Mouse (Mus musculus) kidney, adult 18-20 months (tissue): ENCODE measurements around the gene Gpr61.
A peak's percentile ranks its signal among the peaks of the same experiment; 100 is the strongest.

ENCODE experiments used
- DNase-seq: peaks from one replicate; pipeline ENCODE4 v3.0.0; 2021

Gpr61 gene

GRCm38 (mm10) chr3:108174672-108175531, 20.2 kb upstream of the Gpr61 start:
- no peak for DNase-seq

GRCm38 (mm10) chr3:108169199-108169598, 14.5 kb upstream of the Gpr61 start:
- no peak for DNase-seq

- DNase-seq = no peak
Observed at GRCm38 (mm10) chr3:108167499-108167898, 12.8 kb upstream of the Gpr61 start.

- DNase-seq = peak; percentile 28
Observed at GRCm38 (mm10) chr3:108166486-108167211, 12.0 kb upstream of the Gpr61 start.

DNA sequence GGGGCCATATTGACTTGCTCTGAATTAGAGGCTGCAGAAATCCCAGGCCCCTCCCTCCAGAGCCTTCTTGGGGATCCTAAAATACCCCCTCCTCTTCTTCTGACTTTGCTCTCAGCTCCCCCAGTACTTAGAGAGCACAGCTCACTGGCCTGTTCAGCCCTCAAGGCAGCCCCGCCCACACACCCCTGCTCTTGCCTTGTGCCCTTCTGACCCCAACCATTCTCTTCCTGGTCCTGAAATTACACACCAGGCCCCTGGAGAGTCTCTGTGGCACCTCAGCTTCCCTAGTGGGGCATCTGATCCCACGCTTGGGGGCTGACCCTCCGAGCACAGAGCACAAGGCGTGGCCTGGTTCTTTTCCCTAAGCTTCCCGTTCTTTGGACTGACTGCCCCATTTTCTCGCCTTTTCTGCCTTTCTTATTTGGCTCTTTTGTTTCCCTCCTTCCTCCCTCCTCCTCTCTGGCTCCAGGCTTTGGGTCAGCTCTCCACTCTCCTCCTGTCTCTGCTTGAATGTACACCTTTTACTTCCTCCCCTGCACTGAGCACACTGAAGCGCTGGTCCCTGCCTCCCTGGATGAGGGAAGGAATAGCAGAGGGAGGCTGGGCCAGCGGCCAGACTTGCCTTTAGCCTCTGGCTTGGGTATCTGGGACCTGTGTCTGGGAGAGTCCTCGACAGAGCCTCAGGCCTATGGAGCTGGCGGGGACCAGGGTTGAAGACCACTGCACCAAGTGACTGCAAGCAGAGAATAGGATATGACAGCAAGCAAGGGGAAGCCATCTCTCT, 11.0 kb upstream of the Gpr61 start:
- no peak for DNase-seq

DNA sequence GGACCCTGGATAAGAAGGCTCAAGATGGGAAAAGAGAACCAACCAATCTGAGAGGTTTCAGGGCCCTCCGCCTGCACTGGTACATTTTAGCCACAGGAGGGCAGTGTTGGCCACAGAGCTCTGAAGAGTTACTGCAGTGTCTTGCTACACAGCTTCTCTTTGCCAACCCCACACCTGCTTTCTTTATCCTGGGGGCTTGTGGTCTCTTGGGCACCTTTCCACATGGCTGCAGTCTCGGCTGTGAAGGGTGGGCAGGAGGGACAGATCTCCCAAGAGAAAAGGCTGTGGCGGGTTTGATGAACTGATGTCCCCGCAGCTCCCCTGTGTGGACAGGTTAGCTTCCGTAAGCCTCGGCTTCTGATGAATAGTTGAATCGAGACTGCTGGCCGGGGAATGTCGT, 10.1 kb upstream of the Gpr61 start:
- peak; percentile 84 for DNase-seq

DNA sequence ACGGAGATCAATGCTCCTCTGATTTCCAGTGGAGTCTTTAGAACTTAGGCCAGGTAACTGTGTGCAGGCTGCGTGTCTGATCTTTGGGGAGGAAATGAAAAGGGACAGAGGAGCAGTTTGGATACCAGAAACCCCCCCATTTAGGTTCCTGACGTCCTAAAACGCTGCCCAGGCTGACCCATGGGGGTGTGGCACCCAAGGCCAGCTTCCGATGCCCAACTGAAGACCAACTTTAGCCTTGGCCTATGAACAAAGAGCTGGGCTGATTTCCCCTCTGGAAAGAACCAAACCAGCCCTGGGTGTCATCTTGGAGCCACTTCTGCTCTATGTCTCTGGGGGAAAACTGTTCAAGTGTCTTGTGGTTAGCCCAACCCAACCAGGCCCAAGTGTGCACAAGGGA, 9.4 kb upstream of the Gpr61 start:
- no peak for DNase-seq

- DNase-seq = no peak
Observed at GRCm38 (mm10) chr3:108158383-108159037, 3.8 kb upstream of the Gpr61 start.

DNA sequence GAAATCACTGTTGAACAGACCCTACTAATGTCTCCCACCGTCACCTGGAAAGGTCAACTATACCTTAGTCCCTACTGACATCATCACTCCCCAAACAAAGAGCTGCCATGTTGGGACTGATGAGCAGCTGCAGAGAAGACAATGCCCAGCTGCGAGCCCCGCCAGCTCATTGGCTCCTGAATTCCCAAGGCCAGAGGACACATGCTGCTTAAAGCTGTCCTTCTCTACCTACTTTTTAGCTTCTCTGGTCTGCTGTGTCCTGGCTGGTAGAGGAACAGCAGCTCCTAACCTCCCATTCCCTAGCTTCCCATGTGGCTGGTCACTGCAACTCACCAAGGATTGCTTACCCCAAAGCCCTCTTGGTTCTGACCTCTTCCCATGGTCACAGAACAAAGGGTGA, 2.4 kb downstream of the Gpr61 start:
- DNase-seq = no peak

DNA sequence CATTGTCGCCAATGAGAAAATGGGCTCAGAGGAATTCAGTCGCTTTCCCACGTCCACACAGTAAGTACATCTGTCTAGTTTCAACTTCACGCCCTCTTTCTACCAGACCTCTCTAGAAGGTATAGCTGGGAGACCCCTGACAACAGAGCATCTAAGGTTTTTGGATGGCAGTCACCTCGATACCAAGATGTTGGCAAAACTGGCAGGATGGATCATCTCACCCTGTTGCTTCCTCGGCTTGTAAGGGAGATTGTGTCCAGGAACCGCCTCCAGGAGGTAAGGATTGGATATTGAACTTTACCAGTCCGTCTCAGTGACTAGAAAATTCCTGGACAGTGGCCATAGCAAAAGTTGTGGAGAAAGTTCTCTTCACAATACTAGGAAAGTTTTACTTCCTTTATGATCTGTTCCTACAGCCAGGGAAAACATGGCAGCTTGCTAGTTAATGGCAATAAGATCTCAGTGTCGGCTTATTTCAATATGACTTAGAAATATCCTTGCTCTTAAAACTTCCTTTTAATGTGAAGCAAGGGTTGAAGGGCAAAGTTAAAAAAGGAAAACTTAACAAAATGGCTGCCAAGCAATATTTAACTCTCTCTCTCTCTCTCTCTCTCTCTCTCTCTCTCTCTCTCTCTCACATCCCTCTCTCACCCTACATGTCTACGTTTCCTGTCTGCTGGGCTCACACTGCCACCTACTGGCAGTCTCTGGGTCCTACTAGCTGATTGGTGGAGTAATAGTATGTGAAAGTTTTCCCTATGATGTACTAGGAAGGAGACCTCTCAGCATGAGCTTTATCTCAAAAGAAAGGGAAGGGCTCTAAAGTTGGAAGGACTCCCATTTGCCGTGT, 7.1 kb downstream of the Gpr61 start:
- peak; percentile 91 for DNase-seq

DNA sequence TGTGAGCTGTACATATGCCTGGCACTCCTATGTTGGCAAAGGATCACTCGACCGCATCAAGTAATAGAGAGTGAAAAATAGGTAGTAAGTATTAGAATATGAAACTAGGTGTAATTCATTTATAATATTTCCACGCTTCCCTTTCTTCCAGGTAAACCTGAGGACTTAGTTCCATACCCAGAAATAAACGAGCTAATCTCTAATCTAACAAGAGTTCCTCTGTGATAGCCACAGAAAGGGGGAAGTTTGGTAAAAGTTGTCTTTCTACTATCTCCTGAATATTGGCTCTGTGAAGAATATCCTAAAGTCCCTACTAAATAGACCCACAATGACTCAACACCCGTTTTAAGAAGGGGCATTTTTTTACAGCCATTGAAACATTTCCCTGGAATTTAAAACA, 8.0 kb downstream of the Gpr61 start:
- no peak for DNase-seq

DNA sequence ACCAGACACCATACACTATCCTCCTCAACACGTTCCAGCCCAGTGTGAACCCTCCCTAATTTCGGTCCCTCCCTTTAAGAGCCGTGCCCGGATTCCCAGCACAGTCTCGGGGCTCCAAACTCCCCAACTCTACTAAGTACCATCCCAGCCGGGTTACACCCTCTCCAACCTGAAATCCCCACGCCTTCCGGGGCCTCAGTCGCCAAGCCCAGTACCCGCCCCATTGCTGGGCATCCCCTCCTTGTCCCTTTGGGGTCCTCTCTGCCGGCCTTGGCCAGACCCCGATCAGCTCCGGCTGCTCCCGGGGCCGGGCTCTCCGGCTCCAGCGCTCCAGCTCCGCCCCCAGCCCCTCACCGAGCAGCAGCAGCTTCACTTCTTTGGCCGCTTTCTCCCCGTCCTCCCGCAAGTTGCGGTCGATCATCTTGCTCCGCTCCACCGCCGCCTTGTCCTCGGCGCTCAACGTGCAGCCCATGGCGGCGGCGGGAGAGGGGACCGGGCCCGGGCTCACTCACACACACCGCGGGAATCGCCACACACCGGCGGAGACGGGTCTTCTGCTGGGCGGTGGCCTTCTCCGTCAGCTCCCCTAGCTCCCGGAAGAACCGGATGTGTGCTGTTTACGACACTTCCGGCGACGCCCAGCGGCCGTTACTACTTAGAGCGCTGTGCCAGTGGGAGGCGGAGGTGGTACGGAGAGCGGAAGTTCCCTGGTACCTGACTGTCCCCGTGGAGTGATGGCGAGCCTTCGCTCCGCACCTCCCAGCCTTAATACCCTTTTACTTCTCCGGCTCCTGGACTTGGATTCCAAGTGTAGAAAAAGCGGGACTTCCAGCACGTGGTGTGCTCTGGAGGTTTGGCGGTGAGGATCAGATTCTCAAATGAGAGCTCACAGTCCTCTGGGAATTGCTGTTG, 8.9 kb downstream of the Gpr61 start, which contains the start of gene Gnai3:
Gene Gnai3, minus strand, starts transcription at position 613 of the 912 bp plus-strand sequence.
- peak; percentile 93 for DNase-seq

GRCm38 (mm10) chr3:108140786-108141185, 13.9 kb downstream of the Gpr61 start:
- no peak for DNase-seq

GRCm38 (mm10) chr3:108139113-108139512, 15.6 kb downstream of the Gpr61 start:
- no peak for DNase-seq

- DNase-seq = no peak
Observed at GRCm38 (mm10) chr3:108134701-108135100, 20.0 kb downstream of the Gpr61 start.

GRCm38 (mm10) chr3:108132484-108132883, 22.2 kb downstream of the Gpr61 start:
- DNase-seq = no peak

DNA sequence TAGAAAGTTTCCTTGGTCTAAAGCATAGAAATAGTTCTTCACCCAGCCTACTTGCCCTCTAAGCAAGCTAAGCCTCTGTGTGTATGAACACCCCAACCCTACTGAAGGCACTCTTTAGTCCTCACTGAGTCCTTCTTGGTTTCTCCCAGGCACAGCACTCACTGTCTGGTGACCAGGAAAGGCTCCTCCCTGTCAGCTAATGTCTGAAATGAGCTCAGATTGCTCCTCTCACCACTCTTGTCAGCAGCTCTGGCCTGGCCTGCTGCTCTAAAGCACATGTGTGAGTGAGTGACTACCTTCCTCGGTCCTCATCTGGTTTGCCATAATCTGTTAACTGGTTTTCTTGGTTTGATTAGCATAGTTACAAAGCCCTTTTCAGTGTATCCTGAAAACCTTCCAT, 22.9 kb downstream of the Gpr61 start:
- DNase-seq = no peak

DNA sequence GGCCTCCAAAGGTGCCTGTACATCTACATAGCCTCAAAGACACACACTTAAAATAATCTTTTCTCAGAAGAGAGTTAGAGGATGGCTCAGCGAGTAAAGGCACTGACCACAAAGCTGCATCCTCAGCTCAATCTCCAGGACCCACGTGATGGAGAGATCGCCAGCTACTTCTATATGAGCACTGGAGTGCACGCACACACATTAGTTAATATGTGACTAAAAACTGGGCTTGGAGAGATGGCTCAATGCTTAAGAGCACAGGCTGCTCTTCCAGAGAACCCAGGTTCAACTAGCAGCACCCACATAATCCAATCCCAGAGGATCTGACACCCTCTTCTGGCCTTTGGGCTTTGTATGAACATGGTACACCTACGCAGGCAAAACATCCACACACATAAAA, 23.5 kb downstream of the Gpr61 start:
- DNase-seq = peak; percentile 25

GRCm38 (mm10) chr3:108129804-108130203, 24.9 kb downstream of the Gpr61 start:
- no peak for DNase-seq

DNA sequence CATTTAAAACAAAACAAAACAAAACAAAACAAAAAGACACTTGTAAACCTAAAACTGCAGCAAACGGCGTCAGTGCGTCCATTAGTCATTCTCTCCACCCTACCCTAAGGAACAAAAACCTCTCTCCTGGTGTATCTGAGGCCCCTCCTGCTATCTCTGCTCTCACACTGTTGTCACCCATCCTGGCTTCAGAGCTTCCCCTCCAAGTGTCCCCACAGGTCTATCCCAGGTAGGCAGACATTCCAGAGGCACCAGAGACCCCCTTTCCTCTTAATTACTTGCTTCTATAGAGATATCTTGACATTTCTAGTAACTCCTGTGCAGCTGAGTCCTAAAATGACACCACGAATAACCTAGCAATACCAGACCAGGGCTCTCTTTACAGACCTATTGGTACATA, 25.3 kb downstream of the Gpr61 start:
- DNase-seq = no peak

GRCm38 (mm10) chr3:108128520-108128919, 26.2 kb downstream of the Gpr61 start:
- no peak for DNase-seq
